Mouse (Mus musculus) intestine, embryonic 16.5 days (tissue): ENCODE measurements around the gene Idnk. TPM values are rescaled to one million over a fixed set of nuclear protein-coding genes. Genes with fewer than 3 reads are reported as not detected.

Source experiments
- ATAC-seq: fragments of 200-750 bp; cut with Nextera tagmentation; 2 replicates; pipeline ENCODE4 v1.8.0; 2017; ENCODE audit warnings: moderate TSS enrichment, moderate library complexity
- H3K27ac ChIP-seq: fragments of 300-500 bp; sonication (generic); 2 replicates; pipeline ENCODE4 v1.5.1; 2014; ENCODE audit warnings: mild to moderate bottlenecking, low read length
- H3K27me3 ChIP-seq: fragments of 300-500 bp; sonication (generic); replicated peaks from 2 replicates; pipeline ENCODE4 v1.6.1; 2014; ENCODE audit warnings: low read length, control low read depth, mixed read lengths; ENCODE audit not compliant: control insufficient read depth, insufficient read depth
- H3K36me3 ChIP-seq: fragments of 300-500 bp; sonication (generic); 2 replicates; pipeline ENCODE4 v1.6.1; 2014; ENCODE audit warnings: low read length, control low read depth; ENCODE audit not compliant: control insufficient read depth, insufficient read depth
- H3K4me1 ChIP-seq: fragments of 300-500 bp; sonication (generic); 2 replicates; pipeline ENCODE4 v1.6.1; 2014; ENCODE audit warnings: low read length, control low read depth, mixed read lengths; ENCODE audit not compliant: control insufficient read depth, insufficient read depth
- H3K4me2 ChIP-seq: fragments of 300-500 bp; sonication (generic); 2 replicates; pipeline ENCODE4 v1.6.1; 2014; ENCODE audit warnings: low read depth, low read length, control low read depth
- H3K4me3 ChIP-seq: fragments of 300-500 bp; sonication (generic); 2 replicates; pipeline ENCODE4 v1.5.1; 2014; ENCODE audit warnings: mild to moderate bottlenecking, low read length
- H3K9ac ChIP-seq: fragments of 300-500 bp; sonication (generic); 2 replicates; pipeline ENCODE4 v1.6.1; 2014; ENCODE audit warnings: low read depth, low read length
- H3K9me3 ChIP-seq: fragments of 300-500 bp; sonication (generic); 2 replicates; pipeline ENCODE4 v1.6.1; 2016; ENCODE audit warnings: low read length, control low read depth; ENCODE audit not compliant: control insufficient read depth
- WGBS: fragments of 180-500 bp; shearing (Covaris S2); extraction: QIAGEN DNeasy Blood & Tissue Kit; methylation state at CpG from one replicate; pipeline ENCODE4 v1.1.7; 2014; 5-methylcytosine and 5-hydroxymethylcytosine counted together
- polyA plus RNA-seq: library from polyadenylated mRNA; unstranded; fragments of >200 nt; fragmentation: Nextera tagmentation; extraction: Ambion mirVana; gene quantifications from 2 replicates; pipeline ENCODE4 v1.2.1, GENCODE M21; 2015

Idnk gene
- polyA plus RNA-seq, 1 experiment from 2014 or later: 53.8 TPM

DNA sequence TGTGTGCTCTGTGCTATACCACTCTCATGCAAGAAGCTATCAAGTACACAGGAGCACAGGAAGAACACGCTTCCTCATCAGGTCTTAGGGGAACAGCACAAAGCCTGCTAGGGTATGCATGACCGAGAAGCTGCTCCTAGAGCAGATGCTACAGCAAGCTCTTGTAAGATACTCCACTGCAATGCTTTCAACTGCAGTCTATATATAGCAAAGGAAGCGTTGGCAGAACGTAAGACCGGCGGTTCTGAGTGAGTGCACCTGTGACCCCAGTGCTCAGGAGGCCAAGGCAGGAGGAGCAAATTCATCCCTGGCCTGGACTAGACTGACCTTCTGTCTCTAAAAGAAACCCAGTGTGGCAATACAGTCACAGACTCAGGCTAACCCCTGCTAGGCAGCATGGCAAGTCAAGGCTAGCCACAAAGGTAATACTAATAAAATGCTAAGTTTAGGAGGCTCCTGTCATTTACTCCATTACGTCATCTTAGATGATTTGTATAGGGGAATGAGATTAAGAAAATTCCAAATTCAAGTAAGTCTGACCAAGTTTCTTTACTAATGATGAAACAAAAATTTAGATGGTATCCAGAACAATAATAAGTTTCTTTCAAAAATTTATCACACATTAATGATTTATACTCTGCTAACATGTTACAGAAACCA lies 40.7 kb downstream of the Idnk start:
- 92% methylated on average over 7 of the region's 7 CpGs for WGBS
- no peak overlapping the region for H3K4me2 ChIP-seq
- no peaks in the 10 kb centered on the region for H3K27me3 ChIP-seq
- no peak for ATAC-seq
- H3K4me3 ChIP-seq: no peak overlapping the region
- no peaks in the 10 kb centered on the region for H3K9me3 ChIP-seq
- H3K9ac ChIP-seq: no peak overlapping the region
- H3K4me1 ChIP-seq: 0 out of 2 replicates have a peak, but pooled peaks cover 2% of the 10 kb centered on the region
- H3K27ac ChIP-seq: no peak overlapping the region
- peaks cover 8% of the 10 kb centered on the region; the same call in 1 of the 2 replicates for H3K36me3 ChIP-seq

DNA sequence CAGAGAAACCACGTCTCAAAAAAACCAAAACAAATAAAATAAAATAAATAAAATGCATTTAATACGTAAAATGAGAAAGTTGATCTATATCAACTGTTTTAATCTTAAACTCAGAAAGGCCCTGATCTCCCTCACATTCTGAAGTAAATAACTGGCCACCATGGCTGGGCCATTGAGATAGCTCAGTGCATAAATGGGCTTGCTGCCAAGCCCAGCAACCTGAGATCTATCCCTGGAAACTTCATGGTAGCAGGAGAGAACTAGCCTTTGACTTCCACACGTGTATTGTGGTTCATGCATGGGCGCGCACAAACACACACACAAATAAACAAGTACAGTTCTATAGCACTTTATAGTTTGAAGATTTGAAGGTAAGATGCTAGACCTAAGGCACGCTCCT lies 43.9 kb downstream of the Idnk start:
- Histone ChIP-seq H3K4me2 (no peak overlapping the region), H3K4me3 (no peak overlapping the region), H3K36me3 (no peaks in the 10 kb centered on the region), H3K9me3 (no peaks in the 10 kb centered on the region), H3K27me3 (no peaks in the 10 kb centered on the region), H3K27ac (no peak overlapping the region), H3K9ac (no peak overlapping the region), H3K4me1 (peaks cover 6% of the 10 kb centered on the region; the same call in 1 of the 2 replicates)
- no peak for ATAC-seq
- 87% methylated on average over 6 of the region's 6 CpGs for WGBS

DNA sequence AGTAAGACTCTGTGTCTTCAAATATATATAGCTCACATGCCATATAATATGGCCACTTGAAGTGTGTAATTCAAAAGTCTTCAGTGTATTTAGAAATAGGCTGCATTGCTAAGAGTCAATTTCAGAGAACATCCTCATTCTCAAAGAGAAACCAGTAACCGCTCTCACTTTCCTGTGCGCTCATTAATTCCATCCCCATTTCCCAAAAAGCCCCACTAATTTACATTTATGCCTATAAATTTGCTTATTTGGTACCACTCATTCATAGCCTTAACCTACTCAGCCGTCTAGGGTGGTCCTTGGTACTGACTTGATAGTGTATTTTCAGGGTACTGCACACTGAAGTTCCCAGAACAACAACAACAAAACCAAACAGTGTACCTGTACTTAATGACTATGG lies 44.5 kb downstream of the Idnk start:
- 89% methylated on average over 3 of the region's 3 CpGs for WGBS
- Histone ChIP-seq H3K9me3 (no peaks in the 10 kb centered on the region), H3K27ac (no peak overlapping the region), H3K9ac (no peak overlapping the region), H3K4me2 (no peak overlapping the region), H3K36me3 (no peaks in the 10 kb centered on the region), H3K4me3 (no peak overlapping the region), H3K27me3 (no peaks in the 10 kb centered on the region), H3K4me1 (peaks cover 9% of the 10 kb centered on the region; the same call in 1 of the 2 replicates)
- no peak for ATAC-seq

DNA sequence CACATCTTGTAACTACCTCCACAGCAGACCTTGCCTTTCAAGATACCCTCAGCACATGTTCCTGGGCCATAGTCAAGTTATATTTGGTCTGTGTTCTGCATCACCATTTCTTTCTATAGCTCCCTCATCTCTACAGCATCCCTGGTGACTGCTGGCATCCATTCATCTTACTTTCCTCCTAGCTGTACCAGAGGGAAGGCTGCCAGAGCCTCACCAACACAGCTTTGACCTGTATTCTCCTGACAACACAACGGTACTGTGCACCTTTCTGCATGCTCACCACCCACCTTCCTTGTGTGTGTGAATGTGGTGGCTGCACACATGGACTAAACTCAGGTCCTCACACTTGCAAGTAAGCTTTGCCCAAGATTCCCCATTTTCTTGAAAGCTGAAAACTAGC lies 45.5 kb downstream of the Idnk start:
- WGBS: 81% methylated on average over 1 of the region's 1 CpGs

DNA sequence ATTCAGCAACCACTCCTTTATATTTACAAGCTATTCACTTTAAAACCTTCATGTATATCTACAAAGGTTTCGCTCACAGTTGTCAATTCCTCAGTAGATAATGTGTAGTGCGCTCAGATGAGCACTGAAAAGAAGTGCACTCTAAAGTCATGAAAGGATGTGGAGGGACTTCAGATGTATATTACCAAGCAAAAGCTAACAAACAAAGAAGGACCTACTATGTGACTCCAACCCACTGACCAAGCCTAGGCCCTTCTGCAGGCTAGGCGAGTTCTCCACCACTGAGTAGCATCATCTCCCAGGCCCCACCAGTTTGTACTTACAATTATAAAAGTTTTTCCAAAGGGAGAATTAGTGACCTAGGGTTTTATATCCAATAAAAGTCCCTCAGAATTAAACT lies 46.8 kb downstream of the Idnk start:
- ATAC-seq: no peak
- H3K4me1 ChIP-seq: peaks cover 9% of the 10 kb centered on the region; the same call in 1 of the 2 replicates
- no peak overlapping the region for H3K4me2 ChIP-seq
- no peak overlapping the region for H3K9ac ChIP-seq
- H3K4me3 ChIP-seq: no peak overlapping the region
- H3K27ac ChIP-seq: no peak overlapping the region
- WGBS: 95% methylated on average over 3 of the region's 3 CpGs
- no peaks in the 10 kb centered on the region for H3K9me3 ChIP-seq
- no peaks in the 10 kb centered on the region for H3K27me3 ChIP-seq
- H3K36me3 ChIP-seq: no peaks in the 10 kb centered on the region

More for the DNA sequence above, 45.5 kb downstream of the Idnk start:
- Histone ChIP-seq H3K4me2 (no peak overlapping the region), H3K9ac (no peak overlapping the region), H3K4me1 (peaks cover 9% of the 10 kb centered on the region; the same call in 1 of the 2 replicates), H3K27me3 (no peaks in the 10 kb centered on the region), H3K27ac (no peak overlapping the region), H3K36me3 (no peaks in the 10 kb centered on the region), H3K4me3 (no peak overlapping the region), H3K9me3 (no peaks in the 10 kb centered on the region)
- no peak for ATAC-seq

DNA sequence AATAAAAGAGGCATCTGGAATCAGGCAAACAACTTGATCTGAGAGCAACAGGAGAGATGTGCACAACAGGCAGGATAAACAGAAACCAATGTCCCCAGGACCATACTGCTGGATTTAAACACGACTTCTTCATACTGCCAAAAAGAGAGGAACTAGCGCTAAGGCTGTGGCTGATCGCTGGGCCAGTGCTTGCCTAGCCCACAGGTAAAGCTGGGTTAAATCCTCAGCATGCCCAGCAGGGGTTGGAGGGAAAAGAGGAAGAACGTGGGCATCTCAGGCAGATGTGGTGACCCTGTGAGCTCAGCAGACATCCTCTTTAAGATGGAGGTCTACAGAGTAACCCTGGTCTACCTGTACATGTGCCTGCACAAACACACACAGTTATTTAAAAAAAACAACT lies 47.5 kb downstream of the Idnk start:
- ATAC-seq: no peak
- Histone ChIP-seq H3K27me3 (no peaks in the 10 kb centered on the region), H3K4me3 (no peak overlapping the region), H3K9ac (no peak overlapping the region), H3K4me1 (peaks cover 12% of the 10 kb centered on the region; the same call in 1 of the 2 replicates), H3K36me3 (no peaks in the 10 kb centered on the region), H3K9me3 (no peaks in the 10 kb centered on the region), H3K27ac (no peak overlapping the region), H3K4me2 (no peak overlapping the region)
- 63% methylated on average over 4 of the region's 4 CpGs for WGBS

DNA sequence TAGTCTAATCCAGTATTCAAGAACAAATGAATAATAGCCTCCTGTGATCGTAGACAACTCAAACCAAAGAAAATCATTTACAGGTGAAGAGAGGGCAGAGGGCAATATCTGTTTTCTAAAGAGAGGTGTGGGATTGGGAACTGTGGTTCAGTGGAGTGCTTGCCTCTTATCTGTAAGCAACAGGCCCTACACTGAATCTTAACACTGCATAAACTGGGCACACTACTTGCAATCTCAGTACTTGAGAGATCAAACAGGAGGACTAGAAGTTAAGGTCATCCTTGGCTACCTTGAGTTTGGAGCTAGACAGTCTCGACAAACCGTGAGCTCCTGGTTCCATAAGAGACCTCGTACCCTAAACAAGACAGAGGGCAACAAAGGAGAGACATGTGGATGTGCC lies 48.6 kb downstream of the Idnk start:
- Histone ChIP-seq H3K4me1 (peaks cover 12% of the 10 kb centered on the region; the same call in 1 of the 2 replicates), H3K9me3 (no peaks in the 10 kb centered on the region), H3K27ac (no peak overlapping the region), H3K9ac (no peak overlapping the region), H3K4me2 (no peak overlapping the region), H3K27me3 (no peaks in the 10 kb centered on the region), H3K4me3 (no peak overlapping the region), H3K36me3 (no peaks in the 10 kb centered on the region)
- ATAC-seq: no peak
- 79% methylated on average over 4 of the region's 4 CpGs for WGBS

DNA sequence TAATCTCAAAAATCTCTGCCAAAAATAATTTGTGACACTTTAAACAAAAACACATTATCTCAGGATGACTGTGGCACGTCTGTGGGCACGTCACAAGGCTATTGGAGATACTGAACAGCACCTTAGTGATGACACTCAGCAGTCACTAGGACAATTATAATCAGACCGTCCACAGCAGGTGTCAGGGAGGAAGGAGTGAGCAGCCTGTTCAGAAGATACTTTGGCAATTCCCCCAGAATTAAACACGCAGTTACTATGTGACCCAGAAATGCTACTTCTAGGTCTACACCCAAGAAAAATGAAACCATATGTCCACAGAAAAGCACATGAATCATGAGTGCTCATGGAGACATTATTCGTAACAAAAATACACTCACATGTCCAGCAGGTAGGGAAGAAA lies 53.0 kb downstream of the Idnk start:
- H3K9ac ChIP-seq: no peak overlapping the region
- 70% methylated on average over 5 of the region's 5 CpGs for WGBS
- no peak overlapping the region for H3K4me3 ChIP-seq
- peaks cover 24% of the 10 kb centered on the region for H3K4me1 ChIP-seq
- no peaks in the 10 kb centered on the region for H3K27me3 ChIP-seq
- H3K36me3 ChIP-seq: no peaks in the 10 kb centered on the region
- no peak for ATAC-seq
- no peaks in the 10 kb centered on the region for H3K9me3 ChIP-seq
- H3K27ac ChIP-seq: no peak overlapping the region
- H3K4me2 ChIP-seq: no peak overlapping the region

DNA sequence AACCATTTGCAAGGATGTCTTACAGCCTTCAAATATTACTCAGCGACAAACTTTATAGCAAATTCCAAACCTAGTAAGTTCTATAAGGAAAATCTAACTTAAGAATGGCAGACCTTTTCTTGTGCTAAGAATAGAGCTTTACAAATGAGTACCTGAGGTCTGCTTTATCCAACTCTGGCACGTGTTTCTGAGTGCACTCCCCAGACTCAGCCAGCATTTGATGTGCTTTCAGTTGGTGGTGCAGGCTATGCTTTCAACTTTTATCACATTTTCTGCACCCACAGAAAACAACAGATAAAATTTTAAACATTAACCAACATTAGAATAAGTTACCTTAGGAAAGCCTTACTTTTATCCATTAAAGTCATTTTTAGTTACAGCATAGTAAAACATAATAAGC lies 55.1 kb downstream of the Idnk start:
- Histone ChIP-seq H3K27me3 (no peaks in the 10 kb centered on the region), H3K27ac (no peak overlapping the region), H3K4me3 (no peak overlapping the region), H3K4me2 (no peak overlapping the region), H3K36me3 (no peaks in the 10 kb centered on the region), H3K4me1 (peaks cover 22% of the 10 kb centered on the region), H3K9ac (no peak overlapping the region), H3K9me3 (no peaks in the 10 kb centered on the region)
- 73% methylated on average over 2 of the region's 2 CpGs for WGBS
- ATAC-seq: no peak

DNA sequence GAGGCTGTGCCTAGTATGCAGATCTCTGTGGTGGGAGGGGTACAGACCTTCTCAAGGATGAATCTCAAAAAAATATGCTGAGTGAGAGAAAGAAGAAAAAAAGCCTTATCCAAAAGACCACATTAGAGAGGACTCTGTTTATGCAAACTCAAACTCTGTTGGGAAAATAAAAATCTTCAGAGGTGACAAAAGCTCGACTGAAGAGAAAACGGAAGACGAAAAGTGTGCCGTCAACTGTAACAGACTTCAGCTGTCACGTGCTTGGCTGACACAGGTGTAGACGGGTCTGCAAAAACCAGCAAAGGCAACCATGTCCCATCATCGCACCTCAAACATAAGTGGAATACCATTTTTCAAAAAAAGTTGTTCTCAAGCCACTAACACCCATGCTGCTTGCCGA lies 56.4 kb downstream of the Idnk start:
- WGBS: 46% methylated on average over 8 of the region's 8 CpGs

More for the DNA sequence above, 56.4 kb downstream of the Idnk start:
- H3K27ac ChIP-seq: peak overlapping the region; percentile 22; the same call in 1 of the 2 replicates
- H3K27me3 ChIP-seq: no peaks in the 10 kb centered on the region
- 0 out of 2 replicates have a peak overlapping the region, but pooled peaks have one; percentile 38 for H3K9ac ChIP-seq
- H3K4me2 ChIP-seq: peak overlapping the region; percentile 89
- no peaks in the 10 kb centered on the region for H3K9me3 ChIP-seq
- H3K36me3 ChIP-seq: no peaks in the 10 kb centered on the region
- no peak for ATAC-seq
- peak overlapping the region; percentile 100 for H3K4me3 ChIP-seq
- peaks cover 22% of the 10 kb centered on the region for H3K4me1 ChIP-seq
